Mouse (Mus musculus) cerebellum, adult 2 months (tissue): ENCODE results near the gene Tmem222.

Experiments used
- CTCF ChIP-seq: fragments of 200-500 bp; IDR thresholded peaks from 2 replicates; pipeline ENCODE4 v1.5.1; 2011; ENCODE audit warnings: low read depth, mild to moderate bottlenecking, control low read depth, low read length, moderate library complexity, borderline replicate concordance; ENCODE audit not compliant: insufficient read depth
- POLR2A ChIP-seq: fragments of 200-500 bp; IDR thresholded peaks from 2 replicates; pipeline ENCODE4 v1.6.1; 2011; ENCODE audit warnings: low read length, control low read depth, borderline replicate concordance; ENCODE audit not compliant: insufficient read depth

DNA sequence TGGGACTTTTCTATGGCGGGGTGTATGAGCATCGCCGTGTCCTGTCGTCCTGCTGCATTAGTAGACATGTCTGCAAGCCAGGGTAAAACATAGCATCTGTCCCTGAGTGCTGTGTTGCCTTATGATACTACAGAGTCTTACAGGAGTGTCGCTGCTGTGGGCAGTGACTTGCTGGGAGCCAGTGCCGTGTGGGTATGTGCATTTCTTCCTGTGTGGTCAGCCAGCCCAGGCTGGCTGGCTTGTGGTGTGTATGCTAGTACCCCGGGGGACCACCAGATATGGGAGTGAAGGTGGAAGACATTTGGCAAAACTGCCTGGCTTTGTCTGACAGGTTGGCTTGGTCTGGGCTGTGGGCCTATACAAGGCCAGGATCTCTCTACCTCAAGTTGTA lies 15.2 kb downstream of the Tmem222 start:
- no peak for TF ChIP-seq POLR2A
- TF ChIP-seq CTCF, result no peak
